Mouse (Mus musculus) stomach, embryonic 14.5 days (tissue): ENCODE measurements around the gene Gpr65. TPM values are rescaled to one million over a fixed set of nuclear protein-coding genes. Genes with fewer than 3 reads are reported as not detected.
"Not testable (repeated sequence)": the region's sequence is repeated elsewhere in the genome, so short reads cannot be mapped to it uniquely, and the experiment has no call there.

Source experiments
- ATAC-seq: fragments of 200-750 bp; cut with Nextera tagmentation; 2 replicates; pipeline ENCODE4 v1.8.0; 2017; ENCODE audit warnings: low read depth, moderate TSS enrichment; ENCODE audit not compliant: insufficient number of reproducible peaks, insufficient read depth, low FRiP score
- H3K27ac ChIP-seq: fragments of 300-500 bp; sonication (generic); 2 replicates; pipeline ENCODE4 v1.5.1; 2014; ENCODE audit warnings: mild to moderate bottlenecking, low read length, moderate library complexity, mixed read lengths
- H3K27me3 ChIP-seq: fragments of 300-500 bp; sonication (generic); 2 replicates; pipeline ENCODE4 v1.6.1; 2014; ENCODE audit warnings: low read length, control low read depth, mixed read lengths; ENCODE audit not compliant: control insufficient read depth, insufficient read depth
- H3K36me3 ChIP-seq: fragments of 300-500 bp; sonication (generic); 2 replicates; pipeline ENCODE4 v1.6.1; 2014; ENCODE audit warnings: mild to moderate bottlenecking, control low read depth, low read length, moderate library complexity, mixed read lengths; ENCODE audit not compliant: control insufficient read depth, insufficient read depth
- H3K4me1 ChIP-seq: fragments of 300-500 bp; sonication (generic); 2 replicates; pipeline ENCODE4 v1.6.1; 2014; ENCODE audit warnings: low read length, control low read depth, mixed read lengths; ENCODE audit not compliant: control insufficient read depth, insufficient read depth
- H3K4me2 ChIP-seq: fragments of 300-500 bp; sonication (generic); replicated peaks from 2 replicates; pipeline ENCODE4 v1.6.1; 2014; ENCODE audit warnings: low read depth, low read length, control low read depth
- H3K4me3 ChIP-seq: fragments of 300-500 bp; sonication (generic); 2 replicates; pipeline ENCODE4 v1.5.1; 2014; ENCODE audit warnings: low read depth, low read length, control low read depth
- H3K9ac ChIP-seq: fragments of 300-500 bp; sonication (generic); replicated peaks from 2 replicates; pipeline ENCODE4 v1.6.1; 2014; ENCODE audit warnings: low read depth, mild to moderate bottlenecking, control low read depth, low read length, moderate library complexity, mixed read lengths
- H3K9me3 ChIP-seq: fragments of 300-500 bp; sonication (generic); 2 replicates; pipeline ENCODE4 v1.6.1; 2016; ENCODE audit warnings: low read depth, low read length, control low read depth; ENCODE audit not compliant: control insufficient read depth
- WGBS: fragments of 180-500 bp; shearing (Covaris S2); extraction: QIAGEN DNeasy Blood & Tissue Kit; methylation state at CpG from one replicate; pipeline ENCODE4 v1.1.7; 2014; 5-methylcytosine and 5-hydroxymethylcytosine counted together
- polyA plus RNA-seq: library from polyadenylated mRNA; unstranded; fragments of >200 nt; fragmentation: Nextera tagmentation; extraction: Ambion mirVana; gene quantifications from 2 replicates; pipeline ENCODE4 v1.2.1, GENCODE M21; 2014

Gpr65 gene
- polyA plus RNA-seq, 1 experiment from 2014 or later, result 2.0 TPM

GRCm38 (mm10) chr12:98322426-98322825 lies 54.0 kb downstream of the Gpr65 start:
- Histone ChIP-seq H3K4me3 (no peak overlapping the region), H3K4me1 (no peaks in the 10 kb centered on the region), H3K27me3 (no peaks in the 10 kb centered on the region), H3K27ac (no peak overlapping the region), H3K36me3 (no peaks in the 10 kb centered on the region), H3K4me2 (no peak overlapping the region), H3K9ac (no peak overlapping the region), H3K9me3 (no peaks in the 10 kb centered on the region)
- WGBS, result 67% methylated on average over 4 of the region's 4 CpGs
- no peak for ATAC-seq

GRCm38 (mm10) chr12:98324170-98324569 lies 55.7 kb downstream of the Gpr65 start:
- not testable (repeated sequence) for H3K9me3 ChIP-seq, H3K27ac ChIP-seq, ATAC-seq, H3K4me3 ChIP-seq, H3K27me3 ChIP-seq, H3K9ac ChIP-seq, H3K4me1 ChIP-seq, H3K4me2 ChIP-seq, H3K36me3 ChIP-seq
- no CpG with 5 or more reads among the region's 1 CpGs for WGBS

Other genes with a start within 250 kb of the Gpr65 start
- gene Galc, start 9.2 kb upstream of the Gpr65 start, polyA plus RNA-seq, result 9.2 and 9.3 TPM in 2 replicates